Mouse (Mus musculus) small intestine, adult 2 months (tissue): ENCODE results near the gene Fermt3.

Experiments
- CTCF ChIP-seq: fragments of 200-500 bp; IDR thresholded peaks from 2 replicates; pipeline ENCODE4 v1.5.1; 2012; ENCODE audit warnings: low read depth, mild to moderate bottlenecking, control low read depth, inconsistent platforms, low read length, moderate library complexity, mixed read lengths; ENCODE audit not compliant: insufficient replicate concordance, insufficient read length; ENCODE audit errors: extremely low read depth
- POLR2A ChIP-seq: fragments of 200-500 bp; IDR thresholded peaks from 2 replicates; pipeline ENCODE4 v1.6.1; 2012; ENCODE audit warnings: low read depth, mild to moderate bottlenecking, control low read depth, inconsistent platforms, low read length, moderate library complexity

DNA sequence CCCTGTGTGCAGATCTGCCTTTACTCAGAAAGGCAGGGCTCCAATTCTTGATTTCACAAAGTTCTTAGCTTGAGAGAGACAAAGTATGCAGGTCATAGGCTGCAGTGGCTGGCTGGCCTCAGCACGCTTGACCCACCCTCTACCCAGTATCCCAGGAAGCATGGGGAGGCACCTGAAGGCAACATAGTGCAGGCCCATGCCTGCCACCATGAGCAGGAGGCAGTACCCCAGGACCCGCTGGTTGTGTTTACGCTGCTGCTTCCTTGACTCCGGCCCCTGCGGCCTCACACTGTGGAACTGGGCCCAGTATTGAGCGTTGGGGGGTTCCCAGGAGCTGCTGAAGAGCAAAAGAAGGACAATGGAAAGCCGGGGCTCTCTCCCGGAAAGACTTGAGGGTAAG, 30.0 kb downstream of the Fermt3 start:
- TF ChIP-seq POLR2A (no peak), CTCF (no peak)
